Mouse (Mus musculus): ENCODE data around the gene Spata20.

DNA sequence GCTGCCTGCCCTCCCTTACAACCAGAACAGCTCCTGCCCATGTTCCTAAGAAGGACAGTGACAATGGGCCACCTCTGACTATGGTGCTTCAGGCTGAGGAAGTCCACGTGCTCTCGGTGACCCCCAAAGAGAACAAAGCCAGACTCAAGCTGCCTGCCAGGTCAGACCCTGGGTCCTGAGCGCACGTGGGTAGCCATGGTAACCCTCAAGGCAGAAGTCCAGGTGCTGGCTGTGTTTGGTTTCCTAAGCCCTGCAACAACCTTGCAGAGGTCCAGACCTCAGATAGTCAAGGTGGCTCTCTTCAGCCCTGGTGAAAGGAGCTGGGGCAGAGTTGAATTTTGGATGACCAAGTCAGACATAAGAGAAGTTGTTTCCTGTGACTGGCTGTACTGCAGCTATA is 3.8 kb upstream of the Spata20 start:
- TF ChIP-seq CTCF (IDR thresholded peaks at IDR 0.05; ENCODE audit: low read depth, low read length) (no peak), POLR2A (IDR thresholded peaks at IDR 0.05; ENCODE audit: borderline replicate concordance, low read depth, low read length) (no peak)
